Mouse (Mus musculus) left cerebral cortex, postnatal 25 days (tissue): ENCODE measurements around the gene Adgrf3. TPM values are rescaled to one million over a fixed set of nuclear protein-coding genes. Genes with fewer than 3 reads are reported as not detected.

ENCODE experiments used
- DNase-seq, 2 experiments: peaks; one replicate each; pipeline ENCODE4 v3.0.0; 2022; ENCODE audit warnings: low spot score in 2 of 2, mixed read lengths in 1 of 2
- intact Hi-C: fragments of 180-260 bp; cut with DNase I; formaldehyde crosslinking; loops from one replicate; pipeline ENCODE4 v1.15.1; 2025
- total RNA-seq, 2 experiments: library from RNA; stranded (reverse); gene quantifications; 2 replicates each; pipeline ENCODE4 v1.2.3; 2021

Adgrf3 gene
- total RNA-seq, 2 experiments from 2014 or later: not detected

- intact Hi-C loops: no loop called here
- no peak for DNase-seq
Observed at GRCm38 (mm10) chr5:30204441-30204840, 1.1 kb downstream of the Adgrf3 start.

- intact Hi-C loops: no loop called here
Observed at GRCm38 (mm10) chr5:30203216-30203885, 2.2 kb downstream of the Adgrf3 start.

GRCm38 (mm10) chr5:30202221-30202620 is 3.3 kb downstream of the Adgrf3 start:
- intact Hi-C loops: no loop called here
- DNase-seq: no peak

More at GRCm38 (mm10) chr5:30203216-30203885, 2.2 kb downstream of the Adgrf3 start:
- DNase-seq: no peak

GRCm38 (mm10) chr5:30201521-30201920 is 4.0 kb downstream of the Adgrf3 start:
- intact Hi-C loops: no loop called here
- peak; percentile 43 to 66 for DNase-seq

GRCm38 (mm10) chr5:30198257-30198656 is 7.3 kb downstream of the Adgrf3 start:
- DNase-seq: no peak

GRCm38 (mm10) chr5:30195340-30195739 is 10.2 kb downstream of the Adgrf3 start:
- intact Hi-C loops: no loop called here
- DNase-seq: no peak

More at GRCm38 (mm10) chr5:30198257-30198656, 7.3 kb downstream of the Adgrf3 start:
- intact Hi-C loops: no loop called here

- intact Hi-C loops: no loop called here
- no peak for DNase-seq
Observed at GRCm38 (mm10) chr5:30192452-30192851, 13.1 kb downstream of the Adgrf3 start.

GRCm38 (mm10) chr5:30187687-30188485 is 17.6 kb downstream of the Adgrf3 start:
- no peak for DNase-seq
- intact Hi-C loops: no loop called here

- DNase-seq: no peak
- intact Hi-C loops: no loop called here
Observed at GRCm38 (mm10) chr5:30175811-30176210, 29.7 kb downstream of the Adgrf3 start.

GRCm38 (mm10) chr5:30172931-30173692 is 32.4 kb downstream of the Adgrf3 start:
- intact Hi-C loops: no loop called here
- no peak for DNase-seq

- no peak for DNase-seq
- intact Hi-C loops: no loop called here
Observed at GRCm38 (mm10) chr5:30172115-30172514, 33.4 kb downstream of the Adgrf3 start.

- DNase-seq: no peak
- intact Hi-C loops: no loop called here
Observed at GRCm38 (mm10) chr5:30170303-30170940, 35.1 kb downstream of the Adgrf3 start.

GRCm38 (mm10) chr5:30165234-30165946 is 40.1 kb downstream of the Adgrf3 start:
- intact Hi-C loops: no loop called here
- DNase-seq: no peak

GRCm38 (mm10) chr5:30162339-30162738 is 43.2 kb downstream of the Adgrf3 start:
- intact Hi-C loops: no loop called here
- DNase-seq: no peak

- intact Hi-C loops: no loop called here
- DNase-seq: no peak
Observed at GRCm38 (mm10) chr5:30161836-30162235, 43.7 kb downstream of the Adgrf3 start.

- intact Hi-C loops: no loop called here
- DNase-seq: no peak
Observed at GRCm38 (mm10) chr5:30159601-30160000, 45.9 kb downstream of the Adgrf3 start.

- no peak for DNase-seq
- intact Hi-C loops: no loop called here
Observed at GRCm38 (mm10) chr5:30155821-30156629, 49.5 kb downstream of the Adgrf3 start.

- no peak for DNase-seq
Observed at GRCm38 (mm10) chr5:30155395-30155792, 50.1 kb downstream of the Adgrf3 start.

More at GRCm38 (mm10) chr5:30155395-30155792, 50.1 kb downstream of the Adgrf3 start:
- intact Hi-C loops: no loop called here
